Mouse (Mus musculus) adrenal gland (tissue): ENCODE results near the gene Trcg1.

Experiments
- intact Hi-C: fragments of 180-260 bp; cut with DNase I; formaldehyde crosslinking; loops from one replicate; pipeline ENCODE4 v1.15.1; 2025

Trcg1 gene

DNA sequence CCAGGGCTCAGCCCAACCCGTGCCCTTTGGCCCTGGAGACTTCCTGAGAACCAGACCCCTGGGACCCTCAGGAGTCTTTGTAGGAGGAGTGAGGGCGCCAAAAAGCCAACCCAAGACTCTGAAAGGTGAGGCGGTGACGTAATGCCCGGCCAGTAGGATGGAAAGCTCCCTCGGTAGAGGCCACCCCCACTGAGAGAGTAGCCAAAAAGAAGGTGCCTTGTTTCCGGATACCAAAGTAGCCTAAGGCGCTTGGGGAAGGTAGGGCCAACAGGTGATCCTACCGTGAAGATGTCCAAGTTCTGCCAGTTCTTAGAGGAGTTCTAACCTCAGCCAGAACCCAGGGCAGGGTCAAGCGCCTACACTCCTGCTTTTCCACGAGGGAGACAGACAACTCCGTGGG is 24.6 kb downstream of the Trcg1 start:
- intact Hi-C loops = loop anchor here (10.0 kb wide), 1 partner anchor 54 kb away; no protein-coding TSS in a partner anchor

DNA sequence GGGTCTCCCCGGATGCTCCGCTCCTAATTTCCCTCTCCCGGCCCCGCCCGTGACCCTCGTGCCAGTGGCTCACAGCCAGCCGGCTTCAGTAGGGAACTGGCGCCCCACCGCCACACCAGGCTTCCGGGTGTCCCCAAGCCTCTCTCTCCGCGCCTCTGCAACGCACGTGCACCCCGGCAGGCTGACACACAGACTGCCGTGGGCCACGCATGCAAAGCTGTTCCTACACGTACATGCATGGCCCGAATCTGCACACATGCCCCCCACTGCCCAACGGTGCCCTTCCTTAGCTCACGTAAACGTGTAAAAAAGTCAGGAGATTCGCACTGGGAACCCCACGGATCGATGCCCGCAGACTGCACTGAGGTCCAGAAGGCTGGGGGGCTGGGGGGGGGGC is 25.2 kb downstream of the Trcg1 start:
- intact Hi-C loops = loop anchor here (10.0 kb wide), 1 partner anchor 53 kb away; no protein-coding TSS in a partner anchor

DNA sequence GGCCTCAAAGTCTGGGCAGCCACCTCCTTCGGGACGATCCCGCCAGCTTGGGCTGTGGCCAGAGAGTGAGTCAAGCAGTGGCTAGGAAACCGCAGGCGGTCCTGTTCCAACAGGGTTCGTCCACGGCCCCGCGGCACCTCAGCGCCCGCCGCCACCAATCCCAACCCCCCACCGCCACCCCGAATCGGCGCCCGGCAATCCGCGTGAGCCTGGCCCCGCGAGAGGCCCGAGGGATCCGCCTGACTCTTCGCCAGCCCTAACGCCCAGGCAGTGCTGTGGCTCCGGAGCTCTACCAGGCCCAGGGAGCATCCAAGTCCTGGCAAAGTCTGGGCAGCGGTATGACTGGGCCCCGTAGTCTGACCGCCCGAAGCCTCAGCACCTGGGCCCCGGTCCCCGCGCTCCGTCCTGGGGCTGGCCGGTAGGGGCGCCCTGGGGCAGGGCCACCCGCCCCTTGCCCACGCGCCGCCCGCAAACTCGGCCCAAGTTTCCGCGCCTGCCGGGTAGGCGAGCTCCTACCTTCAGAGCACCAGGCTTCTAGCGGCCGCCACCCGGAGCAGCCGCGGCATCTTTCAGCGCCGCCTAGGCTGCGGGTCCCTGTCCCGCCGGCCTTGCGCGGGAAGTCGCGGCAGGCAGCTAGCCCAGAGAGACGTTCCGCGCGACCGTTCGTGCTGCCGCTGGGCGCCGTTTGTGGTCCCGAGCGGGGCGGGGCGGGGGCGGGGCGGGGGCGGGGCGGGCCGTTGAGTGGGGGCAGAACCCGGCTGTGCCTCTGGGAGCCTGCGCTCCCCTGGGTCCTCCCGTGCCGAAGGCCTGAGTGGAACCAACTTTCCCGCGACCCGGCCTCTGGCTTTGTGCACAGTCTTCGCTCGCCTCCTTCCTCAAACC is 25.8 kb downstream of the Trcg1 start, which contains the start of gene 1700017B05Rik:
TSS of gene 1700017B05Rik (minus strand) at position 700 of the 882 bp plus-strand sequence.
- intact Hi-C loops = loop anchor here (10.0 kb wide), 1 partner anchor 53 kb away; no protein-coding TSS in a partner anchor

DNA sequence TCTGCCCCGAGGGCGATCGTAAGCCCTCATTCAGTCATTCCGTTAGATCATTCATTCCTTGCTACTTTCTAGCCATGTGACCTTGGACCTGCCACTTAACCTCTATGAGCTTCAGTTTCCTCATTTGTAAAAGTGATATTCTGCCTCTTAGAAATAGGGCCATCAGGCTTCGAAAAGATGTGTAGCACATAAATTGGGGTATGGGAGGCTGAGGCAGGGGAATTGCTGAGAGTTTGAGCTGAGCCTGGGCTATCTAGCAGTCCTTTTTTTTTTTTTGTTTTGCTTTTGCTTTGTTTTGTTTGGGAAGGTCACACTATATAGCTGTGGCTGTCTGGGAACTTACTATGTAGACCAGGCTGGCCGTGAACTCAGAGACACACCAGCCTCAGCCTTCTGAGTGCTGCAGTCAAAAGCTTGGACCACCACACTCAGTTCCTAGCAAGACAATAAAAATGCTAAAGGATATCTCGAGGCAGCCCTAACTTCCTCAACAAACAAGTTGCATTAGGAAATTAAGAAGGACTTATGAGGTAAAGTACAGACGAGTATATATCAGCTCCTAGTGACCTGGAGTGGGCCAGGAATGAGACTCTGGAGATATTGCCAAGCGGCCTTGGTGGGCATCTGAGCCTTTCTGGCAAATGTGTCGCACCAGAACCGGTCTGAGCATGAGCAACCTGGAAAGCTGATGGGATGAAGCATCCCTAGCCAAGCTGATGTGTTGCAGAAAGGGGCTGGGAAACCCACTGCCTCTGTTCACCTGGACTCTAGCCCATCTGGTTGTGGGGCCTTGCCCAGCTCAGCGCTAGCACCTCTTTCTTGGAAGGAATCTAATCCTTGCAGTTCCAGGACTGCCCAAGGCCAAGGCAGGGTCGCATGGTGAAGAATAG is 26.7 kb downstream of the Trcg1 start:
- intact Hi-C loops = loop anchor here (10.0 kb wide), 1 partner anchor 52 kb away; no protein-coding TSS in a partner anchor

DNA sequence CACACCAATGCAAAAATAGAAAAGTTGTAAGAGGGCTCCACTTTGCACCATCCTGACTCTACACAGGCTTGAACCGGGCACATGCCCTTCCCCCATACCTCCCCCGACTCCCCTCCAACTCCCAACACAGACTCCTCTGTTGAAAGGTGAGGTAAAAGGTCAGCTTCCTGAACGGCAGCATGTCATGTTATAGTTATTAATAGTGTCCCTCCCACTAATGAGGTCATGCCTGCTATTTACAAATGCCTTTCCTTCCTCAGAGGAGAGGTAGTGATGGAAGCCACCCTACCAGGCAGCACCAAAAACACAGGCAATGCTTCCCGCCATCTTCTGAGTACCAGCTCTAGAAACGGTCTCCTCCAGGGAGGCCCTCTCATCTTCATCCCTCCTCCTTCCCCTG is 28.8 kb downstream of the Trcg1 start:
- intact Hi-C loops = loop anchor here (10.0 kb wide), 1 partner anchor 50 kb away; no protein-coding TSS in a partner anchor

DNA sequence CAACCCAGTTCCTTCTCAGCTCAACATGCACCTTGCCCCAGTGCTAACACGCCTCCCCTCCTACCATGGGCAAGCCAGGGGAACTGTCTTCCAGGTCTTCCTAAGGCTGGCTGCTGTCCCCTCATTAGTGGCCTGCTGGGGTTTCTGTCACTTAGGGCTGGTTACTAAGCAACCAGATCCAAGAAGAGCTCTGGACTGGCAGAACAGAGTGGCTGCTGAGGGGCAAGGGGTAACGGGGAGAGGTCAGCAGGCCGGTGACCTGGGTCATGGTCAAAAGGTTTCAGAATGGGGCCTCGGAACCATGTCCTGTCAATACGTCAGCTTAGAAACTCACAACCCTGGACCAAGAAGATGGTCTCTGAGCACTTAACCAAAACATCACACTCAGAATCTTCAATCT is 31.1 kb downstream of the Trcg1 start:
- intact Hi-C loops = loop anchor here (10.0 kb wide), 1 partner anchor 47 kb away; no protein-coding TSS in a partner anchor

DNA sequence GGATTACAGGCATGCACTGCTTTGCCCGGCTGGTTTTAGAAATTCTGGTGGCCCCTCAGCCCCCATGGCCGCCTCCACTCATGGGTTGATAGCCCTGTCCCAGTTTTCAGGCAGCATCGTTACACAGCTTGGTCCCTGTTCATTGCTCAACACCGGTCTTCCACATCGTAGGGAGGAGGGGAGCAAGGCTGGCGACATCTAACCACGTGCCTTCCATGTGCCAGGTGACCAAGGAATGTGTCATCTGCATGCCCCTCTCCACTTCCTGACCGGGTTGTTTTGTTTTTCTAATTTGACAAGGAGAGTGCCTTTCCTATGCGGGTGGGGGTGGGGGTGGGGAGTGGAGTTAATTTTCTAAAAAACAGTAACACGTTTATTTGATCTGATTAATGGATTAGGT is 31.7 kb downstream of the Trcg1 start:
- intact Hi-C loops = loop anchor here (10.0 kb wide), 1 partner anchor 47 kb away; no protein-coding TSS in a partner anchor

DNA sequence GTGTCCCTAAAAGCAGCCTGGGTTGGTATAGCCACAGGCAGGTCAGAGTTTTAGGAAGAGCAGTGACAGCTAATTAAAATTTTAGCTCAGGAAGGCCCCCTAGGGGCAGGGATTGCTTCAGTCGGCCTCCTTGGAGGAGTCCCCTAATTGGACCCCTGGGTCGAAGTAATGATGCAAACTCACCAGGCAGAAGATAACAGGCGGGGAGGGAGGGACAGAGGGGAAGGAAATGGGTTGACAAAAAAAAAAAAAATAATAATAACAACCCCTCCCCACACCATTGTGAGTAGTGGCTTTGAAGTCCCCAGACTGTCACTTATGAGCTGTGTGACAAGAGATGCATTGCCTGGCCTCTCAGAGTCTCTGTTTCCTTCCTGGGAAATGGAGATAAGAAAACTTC is 32.2 kb downstream of the Trcg1 start:
- intact Hi-C loops = loop anchor here (10.0 kb wide), 1 partner anchor 46 kb away; no protein-coding TSS in a partner anchor

DNA sequence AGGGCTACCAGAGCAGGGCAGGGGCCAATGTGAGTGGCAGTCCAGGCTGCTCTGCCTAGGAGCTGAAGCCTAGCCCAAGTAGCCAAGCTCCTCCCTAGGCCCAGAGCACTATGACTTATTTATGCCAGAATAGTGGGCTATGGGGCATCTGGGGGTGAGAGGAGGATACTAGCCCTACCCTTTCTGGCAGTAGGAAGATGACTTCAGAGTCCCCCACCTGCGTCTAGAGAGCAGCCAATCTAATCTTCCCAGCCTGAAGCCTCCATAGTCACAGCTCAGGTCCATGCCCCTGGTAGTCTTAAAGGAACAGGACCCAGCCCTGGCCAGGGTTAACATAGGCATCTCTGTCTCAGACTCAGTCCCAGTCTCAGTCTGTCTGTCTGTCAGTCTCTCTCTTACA is 33.0 kb downstream of the Trcg1 start:
- intact Hi-C loops = loop anchor here (10.0 kb wide), 1 partner anchor 45 kb away; no protein-coding TSS in a partner anchor

DNA sequence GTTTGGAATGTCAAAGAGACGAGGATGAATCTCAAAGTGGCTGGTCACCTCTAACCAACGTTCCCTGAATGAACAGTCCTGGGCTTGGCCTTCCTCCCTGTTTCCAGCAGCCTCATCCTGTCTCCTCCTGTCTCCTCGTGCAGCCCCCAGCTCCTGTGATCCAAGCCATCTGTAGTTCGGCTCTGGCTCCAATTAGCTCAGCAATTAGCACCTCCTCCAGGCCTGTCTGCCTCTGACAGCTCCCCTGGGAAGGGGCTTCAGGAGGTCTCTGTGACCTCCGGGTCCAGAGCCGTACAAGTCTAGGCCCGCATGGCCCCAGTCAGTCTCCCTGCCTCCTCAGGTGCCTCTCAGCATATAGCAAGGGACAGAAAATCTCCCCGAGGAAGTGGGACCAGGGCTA is 34.0 kb downstream of the Trcg1 start:
- intact Hi-C loops = no loop called here

DNA sequence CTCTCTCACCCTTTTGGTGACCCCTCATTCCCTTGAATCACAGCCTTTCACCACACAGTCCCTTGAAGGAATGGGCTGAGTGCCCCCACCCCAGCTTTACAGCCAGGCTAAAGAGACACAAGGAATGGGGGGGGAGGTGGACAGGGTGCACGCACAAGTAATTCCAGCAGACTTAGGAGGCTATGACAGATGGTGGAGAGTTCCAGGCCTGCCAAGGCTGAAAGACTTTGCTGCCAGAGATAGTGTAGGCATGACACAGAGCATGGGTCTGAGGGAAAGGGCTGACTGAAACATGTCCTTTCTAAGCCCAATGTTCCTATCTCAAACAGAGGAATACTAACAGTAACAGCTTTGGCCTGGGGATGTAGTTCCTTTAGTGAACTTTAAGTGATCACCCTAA is 34.7 kb downstream of the Trcg1 start:
- intact Hi-C loops = no loop called here

DNA sequence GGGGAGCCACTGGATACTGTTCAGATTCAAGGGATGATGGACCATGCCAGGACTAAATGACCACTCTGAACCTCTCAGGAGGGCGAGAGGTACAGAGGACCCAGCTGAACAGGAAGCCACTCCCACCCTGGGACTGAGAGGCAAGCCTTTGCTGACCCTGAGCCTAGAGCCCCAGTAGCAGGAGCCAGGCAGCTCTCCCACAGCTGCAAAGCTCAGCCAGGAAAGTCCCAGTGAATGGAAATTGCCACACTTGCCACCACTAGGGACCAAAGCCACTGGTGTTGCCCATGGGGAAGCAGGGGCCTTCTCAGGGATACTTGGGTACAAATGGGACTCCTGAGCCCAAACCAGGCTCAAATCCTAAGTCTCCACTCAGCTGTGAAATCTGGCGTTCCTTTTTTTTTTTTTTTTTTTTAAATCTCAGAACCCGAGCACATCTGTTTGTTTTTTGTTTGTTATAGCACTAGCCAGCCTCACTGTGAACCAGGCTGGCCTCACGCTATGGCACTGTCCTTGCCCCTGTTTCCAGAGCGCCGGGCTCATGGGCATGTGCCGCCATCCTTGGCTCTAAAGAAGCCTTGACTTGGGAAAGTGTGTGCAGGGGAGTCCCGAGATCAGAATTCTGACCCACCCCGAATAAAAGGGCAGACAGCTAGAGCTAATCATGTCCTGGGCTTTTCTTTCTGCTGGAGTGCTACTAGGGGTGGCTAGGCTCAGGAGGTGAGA is 35.6 kb downstream of the Trcg1 start:
- intact Hi-C loops = no loop called here

DNA sequence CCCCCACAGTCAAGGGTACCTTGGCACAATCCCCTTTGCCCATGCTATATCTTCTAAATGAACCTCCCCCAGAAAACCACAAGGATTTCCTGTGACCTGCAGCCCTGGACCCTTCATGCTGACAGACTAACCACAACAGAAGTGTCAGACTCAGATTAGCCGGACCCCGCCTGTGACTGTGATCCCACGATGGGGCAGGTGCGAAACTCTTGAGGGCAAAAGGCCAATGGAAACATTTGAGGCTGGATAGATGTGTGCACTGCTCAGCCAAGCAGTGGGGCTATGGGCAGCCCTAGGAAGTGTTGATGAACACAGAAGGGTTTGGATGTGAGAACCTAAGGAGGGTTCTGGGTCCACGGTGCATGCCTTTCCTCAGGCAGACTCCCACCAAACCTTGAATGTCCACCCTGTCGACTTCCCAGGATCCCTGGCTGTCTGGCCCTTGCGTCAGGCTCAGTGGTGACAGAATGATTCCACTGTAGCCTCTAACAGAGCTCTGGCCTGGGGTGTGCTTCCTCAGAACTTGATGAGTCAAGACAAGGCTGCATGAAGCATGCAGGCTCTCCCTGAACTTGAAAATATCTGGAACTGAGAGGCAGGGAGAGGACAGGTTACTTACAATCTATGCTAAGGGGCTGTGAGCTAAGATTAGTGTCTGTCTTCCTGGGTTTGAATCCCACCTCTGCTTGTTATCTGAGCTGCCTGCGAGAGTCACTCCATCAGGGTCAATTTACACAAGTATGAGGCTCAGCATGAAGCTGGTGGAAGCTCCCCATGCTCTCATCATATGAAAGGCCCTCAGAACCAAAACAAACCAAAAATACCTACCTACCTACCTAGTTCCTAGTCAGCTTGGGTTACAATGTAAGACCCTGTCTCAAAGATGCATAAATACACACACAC is 36.8 kb downstream of the Trcg1 start:
- intact Hi-C loops = no loop called here

DNA sequence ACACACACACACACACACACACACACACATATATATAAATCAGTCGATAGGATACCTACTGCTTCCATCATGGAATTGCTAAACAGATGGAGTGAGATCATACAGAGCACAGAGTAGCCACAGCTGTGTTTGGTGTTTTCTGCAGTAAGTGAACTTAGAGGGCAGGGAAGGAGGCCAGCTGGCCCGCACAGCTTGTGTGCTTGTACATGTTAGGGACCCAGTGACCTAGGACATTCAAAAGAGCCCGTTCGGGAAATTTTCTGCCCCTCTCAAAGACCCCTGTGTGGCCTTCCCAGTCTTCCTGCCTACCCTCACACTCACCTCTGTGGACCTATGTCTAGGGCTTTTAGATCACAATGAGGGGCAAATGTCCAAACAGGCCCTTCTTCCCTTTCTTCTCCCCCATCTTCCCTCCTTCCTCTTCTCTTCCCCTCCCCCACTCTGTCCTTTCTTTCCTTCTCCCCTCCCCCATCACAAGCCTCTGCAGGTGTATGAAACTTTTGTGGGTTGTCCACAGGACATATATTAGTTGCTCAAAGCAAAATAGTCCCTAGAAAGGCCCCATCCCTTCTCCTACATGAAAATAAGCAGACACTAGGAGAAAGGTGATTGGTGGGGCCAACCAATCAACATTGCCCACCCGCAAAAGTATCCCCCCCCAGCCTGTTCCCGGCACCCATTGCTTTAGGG is 37.6 kb downstream of the Trcg1 start:
- intact Hi-C loops = no loop called here

DNA sequence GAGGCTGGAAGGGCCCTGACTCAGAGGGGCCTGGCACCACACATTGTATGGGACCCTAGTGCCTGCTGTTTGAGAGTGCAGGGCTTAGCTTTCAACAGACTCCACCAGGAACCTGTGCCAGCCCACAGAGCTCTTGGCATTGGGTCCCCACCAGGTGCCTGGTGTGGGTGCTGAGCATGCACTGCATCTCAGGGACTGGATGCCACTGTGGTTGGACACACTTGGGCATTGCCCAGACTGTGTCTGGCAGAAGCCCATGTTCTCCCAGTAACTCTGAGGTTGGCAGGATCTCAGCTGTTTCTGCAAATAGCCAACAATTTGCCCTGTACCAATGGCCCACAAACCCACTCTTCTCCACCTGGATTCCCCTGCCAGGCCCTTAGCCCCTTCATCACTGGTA is 40.0 kb downstream of the Trcg1 start:
- intact Hi-C loops = no loop called here

DNA sequence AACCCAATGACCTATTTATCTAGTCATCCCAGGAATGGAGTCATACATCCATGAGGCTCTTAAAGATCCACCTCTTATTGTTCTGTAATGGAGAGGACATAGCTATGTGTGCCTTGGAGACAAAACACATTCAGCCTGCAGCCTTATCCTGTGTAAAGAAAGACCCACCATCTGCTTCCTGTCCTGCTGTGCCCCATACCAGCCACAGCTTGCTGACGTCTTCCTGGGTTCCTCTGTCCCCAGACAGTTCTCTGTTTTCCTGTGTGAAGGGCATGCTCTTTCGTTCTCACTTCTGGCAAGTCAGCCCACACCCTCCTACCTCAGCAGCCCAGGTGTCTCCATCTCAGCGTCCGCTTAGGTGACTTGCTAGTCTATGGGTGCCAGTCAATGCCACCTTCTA is 41.9 kb downstream of the Trcg1 start:
- intact Hi-C loops = no loop called here

DNA sequence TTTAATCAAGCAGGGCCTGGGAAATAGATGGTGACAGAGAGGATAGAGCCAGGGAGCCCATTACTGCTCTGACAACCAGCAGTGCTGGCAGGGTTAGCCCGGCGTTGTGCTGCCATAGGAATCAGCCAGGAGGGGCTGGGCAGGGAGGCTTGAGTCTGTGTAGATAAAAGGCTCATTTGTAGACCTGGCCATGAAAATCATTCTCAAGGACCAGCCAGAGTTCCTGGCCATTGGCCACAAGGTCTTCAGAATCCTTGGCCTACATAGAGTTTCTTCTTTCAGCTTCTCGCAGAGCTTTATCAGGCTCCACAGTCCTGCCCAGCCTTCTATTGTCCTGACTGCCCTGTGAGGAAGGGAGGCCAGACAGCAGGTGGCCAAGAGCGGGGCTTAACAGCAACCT is 43.1 kb downstream of the Trcg1 start:
- intact Hi-C loops = no loop called here

DNA sequence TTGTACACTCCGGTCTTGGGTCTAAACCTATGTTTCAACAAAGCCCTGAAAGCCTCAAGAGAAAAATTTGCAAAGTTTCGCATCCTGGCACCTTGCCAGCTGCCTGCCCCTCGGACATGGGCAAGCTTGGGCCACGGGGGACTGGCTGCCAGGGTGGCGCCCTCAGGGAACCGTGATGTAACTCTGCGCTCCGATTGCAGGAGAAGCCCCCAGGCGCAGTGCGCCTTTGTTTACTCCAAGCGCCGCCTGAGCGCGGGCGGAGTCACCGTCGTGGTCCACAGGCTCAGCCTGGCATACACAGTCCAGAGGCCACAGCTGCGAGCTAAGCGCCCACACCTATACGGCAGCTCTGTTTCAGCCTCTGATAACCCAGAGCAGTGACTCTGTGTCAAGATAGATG is 45.2 kb downstream of the Trcg1 start:
- intact Hi-C loops = no loop called here

DNA sequence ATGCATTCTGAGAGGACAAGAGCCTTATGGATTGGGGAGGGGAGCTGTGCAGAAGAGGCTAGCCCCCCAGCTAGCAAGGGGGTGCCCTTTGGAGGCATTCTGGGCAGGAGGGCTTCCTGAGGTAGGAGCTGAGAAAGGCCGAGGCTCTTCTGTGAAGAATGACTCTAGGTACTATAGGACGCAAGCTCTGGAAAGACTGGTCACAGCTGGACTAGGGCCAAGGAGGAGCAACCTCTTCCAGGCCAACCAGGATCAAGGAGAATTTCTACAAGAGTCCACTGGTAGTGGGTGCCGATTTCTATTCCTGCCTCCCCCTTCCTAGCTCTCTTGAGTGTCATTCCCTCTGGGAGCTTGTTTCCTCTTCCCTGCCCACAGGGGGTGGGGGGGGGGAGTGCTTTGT is 46.3 kb downstream of the Trcg1 start:
- intact Hi-C loops = no loop called here
